Mouse (Mus musculus) Muller cell, postnatal 12 days (primary cell): ENCODE results near the gene Ern2.

Source experiments
- DNase-seq: peaks from one replicate; pipeline ENCODE4 v3.0.0-alpha.2; 2015; ENCODE audit errors: inconsistent ontology term

The Ern2 gene

GRCm38 (mm10) chr7:122158915-122159902 lies 26.8 kb downstream of the Ern2 start, which contains the start of gene Plk1:
TSS of gene Plk1 (plus strand) at chr7:122159439.
- peak; percentile 90 for DNase-seq

- DNase-seq = no peak
Measured at GRCm38 (mm10) chr7:122158488-122158887, 27.5 kb downstream of the Ern2 start.

- DNase-seq = no peak
Measured at GRCm38 (mm10) chr7:122152473-122152872, 33.5 kb downstream of the Ern2 start.

DNA sequence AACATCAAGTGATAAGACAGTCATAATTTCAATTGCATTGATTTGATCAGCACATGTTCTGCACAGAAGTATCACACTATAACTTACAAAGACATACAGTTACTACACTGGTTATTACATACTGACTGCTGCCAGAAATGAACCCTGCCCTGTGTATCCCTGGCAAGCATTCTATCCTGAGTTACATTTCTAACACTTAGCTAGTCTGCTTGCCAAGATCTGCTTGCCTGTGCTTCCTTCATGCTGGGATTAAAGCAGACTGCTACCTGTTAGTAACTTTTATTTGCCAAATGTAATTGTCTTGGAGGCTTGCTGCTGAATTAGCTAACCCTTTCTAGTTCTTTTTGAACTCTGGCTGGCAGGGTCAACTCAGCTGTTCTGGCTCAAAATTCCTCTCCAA lies 45.0 kb downstream of the Ern2 start:
- no peak for DNase-seq

DNA sequence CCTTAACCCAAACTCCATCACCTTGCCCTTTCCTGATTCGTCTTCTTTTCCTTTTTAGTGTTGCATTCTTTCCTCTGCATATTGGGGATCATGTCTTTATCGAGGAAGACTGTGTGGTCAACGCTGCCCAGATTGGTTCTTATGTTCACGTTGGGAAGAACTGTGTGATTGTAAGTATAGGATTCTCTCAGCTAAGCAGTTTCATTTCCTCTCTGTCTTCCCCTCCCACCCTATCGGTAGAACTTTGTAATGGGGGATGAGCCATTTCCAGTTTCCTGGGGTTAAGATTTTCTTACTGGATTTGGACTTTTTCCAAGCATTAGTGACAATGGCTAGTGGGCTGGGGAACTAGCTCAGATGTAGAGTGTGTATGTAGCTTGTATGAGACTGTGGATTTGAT lies 47.8 kb downstream of the Ern2 start:
- DNase-seq = no peak

DNA sequence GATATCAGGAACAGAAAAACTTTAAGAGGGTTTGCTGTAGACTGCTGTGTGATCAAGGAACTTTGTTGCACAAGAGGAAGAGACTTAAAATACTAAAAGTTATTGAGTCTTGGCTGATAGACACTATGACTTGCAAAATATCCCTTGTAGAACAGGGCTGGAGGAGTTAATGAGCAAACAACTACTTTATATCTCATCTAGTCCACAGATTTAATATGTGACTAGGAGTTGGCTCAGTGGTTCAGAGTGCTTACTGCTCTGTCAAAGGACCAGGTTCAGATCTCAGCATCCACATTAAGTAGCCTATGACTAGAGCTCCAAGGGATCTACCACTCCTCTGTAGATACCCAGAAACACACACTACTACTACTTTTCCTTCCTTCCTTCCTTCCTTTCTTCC lies 48.9 kb downstream of the Ern2 start:
- DNase-seq = no peak

GRCm38 (mm10) chr7:122135070-122135469 lies 50.9 kb downstream of the Ern2 start:
- DNase-seq = no peak

GRCm38 (mm10) chr7:122133338-122133625 lies 52.7 kb downstream of the Ern2 start:
- DNase-seq = no peak

DNA sequence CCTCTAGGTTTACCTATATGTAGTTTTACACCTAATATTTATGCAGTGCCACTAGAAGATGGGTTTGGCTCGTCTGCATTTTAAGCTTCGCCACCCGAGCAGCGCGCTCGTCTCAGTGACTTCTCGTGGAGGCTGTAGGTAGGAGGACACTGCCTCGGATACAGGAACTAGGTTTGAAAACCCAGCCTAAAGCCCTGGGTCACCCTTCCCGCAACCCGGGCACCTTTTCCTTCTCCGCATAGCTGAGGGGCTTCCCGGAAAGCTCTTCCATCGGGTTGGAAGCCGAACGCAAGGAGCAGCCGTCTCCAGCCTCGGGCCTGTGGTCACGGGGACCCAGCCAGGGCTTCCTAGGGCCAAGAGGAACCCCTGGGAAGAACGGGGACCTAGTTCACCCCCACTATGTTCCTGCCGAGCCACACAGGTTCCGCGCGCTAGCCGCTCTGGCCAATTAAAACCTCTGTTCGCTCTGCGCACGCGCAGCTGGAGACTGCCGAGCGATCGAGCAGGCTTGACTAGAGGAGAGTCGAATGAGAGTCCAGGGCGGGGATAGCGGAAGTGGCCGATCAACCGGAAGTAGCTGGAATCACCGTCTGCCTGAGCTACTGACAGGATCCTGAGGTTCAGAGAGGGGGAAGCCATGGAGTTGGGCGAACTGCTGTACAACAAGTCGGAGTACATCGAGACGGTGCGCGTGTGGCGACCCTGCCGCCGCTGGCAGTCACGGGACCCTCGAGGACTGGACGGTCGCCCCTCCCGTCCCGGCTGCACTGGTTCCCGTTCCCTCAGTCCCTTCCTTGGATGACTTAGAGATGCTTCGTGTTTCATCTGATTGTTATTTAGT lies 53.3 kb downstream of the Ern2 start, which contains the start of the genes Palb2 and Dctn5:
Gene Palb2, minus strand, starts transcription at position 489 of the 841 bp plus-strand sequence.
Gene Dctn5, plus strand, starts transcription at position 545 of the 841 bp plus-strand sequence.
- DNase-seq = peak; percentile 96

DNA sequence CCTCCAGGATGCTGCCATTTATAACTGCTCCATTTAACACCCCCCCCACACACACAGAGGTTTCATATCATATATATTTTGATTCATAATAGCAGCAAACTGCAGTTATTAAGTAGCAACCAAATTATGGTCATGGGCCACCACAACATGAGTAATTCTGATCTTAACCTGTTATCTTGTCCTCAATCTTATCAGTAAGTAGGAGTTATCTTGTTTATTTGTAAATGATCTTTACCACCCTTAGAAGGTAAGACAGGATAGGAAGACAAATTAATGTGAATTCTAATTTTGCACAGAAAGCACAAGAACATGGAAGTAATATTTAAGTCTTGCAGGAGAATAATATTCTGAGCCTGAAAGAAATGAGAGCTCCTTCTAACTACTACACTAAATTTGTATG lies 54.2 kb downstream of the Ern2 start:
- no peak for DNase-seq

GRCm38 (mm10) chr7:122126946-122127345 lies 59.1 kb downstream of the Ern2 start:
- DNase-seq = no peak

DNA sequence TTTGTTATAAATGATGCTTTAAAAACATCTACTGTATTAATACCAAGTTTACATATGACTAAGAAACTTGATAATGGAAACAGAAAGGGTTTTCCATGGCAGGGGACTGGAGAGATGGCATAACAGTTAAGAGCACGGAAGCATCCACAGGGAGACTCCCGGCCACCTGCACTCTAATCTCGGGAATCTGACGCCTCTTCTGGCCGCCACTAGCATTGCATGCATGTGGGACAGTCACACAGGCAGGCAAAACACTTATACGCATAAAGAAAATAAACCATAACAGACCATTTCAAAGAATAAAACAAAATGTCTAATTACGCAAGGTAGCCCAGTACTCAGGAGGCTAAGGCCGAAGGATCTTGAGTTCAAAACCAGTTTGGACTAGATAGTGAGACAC lies 60.4 kb downstream of the Ern2 start:
- no peak for DNase-seq

DNA sequence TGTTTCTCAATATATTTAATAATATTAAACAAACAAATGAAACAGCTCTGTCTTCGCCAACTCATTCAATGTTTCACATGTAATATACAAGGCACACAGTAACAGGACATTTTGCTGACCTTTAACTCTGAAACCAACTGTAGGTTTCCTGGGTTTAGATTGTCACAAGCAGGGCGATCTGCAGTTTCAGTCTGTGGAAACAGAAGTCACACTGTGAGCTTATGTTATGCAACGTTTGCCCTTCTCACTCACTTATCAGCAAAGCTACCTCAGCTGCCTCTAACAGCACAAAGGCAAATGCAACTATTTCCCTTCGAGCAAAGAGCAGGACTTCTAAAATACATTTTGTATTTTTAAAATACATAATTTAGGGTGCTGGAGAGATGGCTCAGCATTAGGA lies 62.5 kb downstream of the Ern2 start:
- DNase-seq = no peak
